Mouse (Mus musculus): Measurements from ENCODE around the gene Mid1. TPM values are rescaled to one million over a fixed set of nuclear protein-coding genes. Genes with fewer than 3 reads are reported as not detected.
A peak's percentile ranks its signal among the peaks of the same experiment; 100 is the strongest.
"Not testable (repeated sequence)": the region's sequence is repeated elsewhere in the genome, so short reads cannot be mapped to it uniquely, and the experiment has no call there.

The Mid1 gene
- polyA plus RNA-seq, 1 experiment from 2014 or later, result 6.7 TPM

- not testable (repeated sequence) for H3K4me3 ChIP-seq; H3K36me3 ChIP-seq; H3K27me3 ChIP-seq; H3K4me2 ChIP-seq; H3K9ac ChIP-seq; H3K4me1 ChIP-seq; ATAC-seq (ENCODE audit: borderline replicate concordance, extremely low read depth, low FRiP score, low TSS enrichment); H3K27ac ChIP-seq
- peaks cover 15% of the 10 kb centered on the region for H3K9me3 ChIP-seq
These were observed 323.1 kb downstream of the Mid1 start for GRCm38 (mm10) chrX:170008179-170008467.

DNA sequence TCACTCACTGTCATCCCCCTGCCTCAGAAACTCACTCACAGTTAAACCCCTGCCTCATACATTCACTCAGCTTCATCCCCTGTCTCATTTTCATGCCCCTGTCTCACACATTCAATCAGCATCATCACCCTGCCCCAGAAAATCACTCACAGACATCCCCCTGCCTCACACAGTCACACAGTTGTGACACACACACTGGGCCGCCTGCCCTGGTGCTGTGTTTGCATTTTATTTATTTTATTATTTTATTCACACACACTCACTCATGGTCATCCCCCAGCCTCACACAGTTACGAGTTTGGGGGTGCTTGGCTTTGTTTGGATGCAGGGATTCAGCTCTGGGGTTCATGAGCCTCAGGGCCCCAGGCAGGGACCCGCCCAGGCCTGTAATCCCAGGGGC is 323.6 kb downstream of the Mid1 start:
- not testable (repeated sequence) for H3K4me2 ChIP-seq; H3K27ac ChIP-seq; ATAC-seq (ENCODE audit: borderline replicate concordance, extremely low read depth, low FRiP score, low TSS enrichment); H3K4me3 ChIP-seq; H3K4me1 ChIP-seq; H3K27me3 ChIP-seq; H3K36me3 ChIP-seq; H3K9ac ChIP-seq
- peaks cover 15% of the 10 kb centered on the region for H3K9me3 ChIP-seq
- 35% methylated on average over 3 of the region's 3 CpGs for WGBS

- ATAC-seq (ENCODE audit: borderline replicate concordance, extremely low read depth, low FRiP score, low TSS enrichment), result peak; percentile 91
- Histone ChIP-seq H3K27ac (peak within 1 kb of the TSS; percentile 54), H3K4me2 (peak within 1 kb of the TSS; percentile 43), H3K4me3 (peak within 1 kb of the TSS; percentile 49), H3K9ac (peak within 1 kb of the TSS; percentile 55), H3K9me3 (peaks cover 15% of the 10 kb centered on the region)
- 71% methylated on average over 117 of the region's 118 CpGs for WGBS
- not testable (repeated sequence) for H3K4me1 ChIP-seq, H3K36me3 ChIP-seq, H3K27me3 ChIP-seq
These were observed 324.2 kb downstream of the Mid1 start, which contains the start of gene Gm21887 for GRCm38 (mm10) chrX:170009016-170009750. Gm21887 (plus strand) TSS chrX:170009659.

DNA sequence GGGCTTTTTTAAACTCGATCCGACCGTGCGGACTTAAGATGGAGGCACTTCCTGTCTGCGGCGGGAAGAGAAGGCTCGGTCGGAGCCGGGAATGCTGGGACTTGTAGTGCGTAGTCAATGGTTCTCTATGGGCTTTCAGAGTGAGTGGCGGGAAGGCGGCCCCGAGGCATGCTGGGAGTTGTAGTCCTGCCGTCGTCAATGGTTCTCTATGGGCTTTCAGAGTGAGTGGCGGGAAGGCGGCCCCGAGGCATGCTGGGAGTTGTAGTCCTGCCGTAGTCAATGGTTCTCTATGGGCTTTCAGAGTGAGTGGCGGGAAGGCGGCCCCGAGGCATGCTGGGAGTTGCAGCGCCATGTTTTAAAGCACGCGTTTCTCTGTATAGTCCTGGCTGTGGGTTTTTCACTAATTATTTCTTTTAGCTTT is 324.8 kb downstream of the Mid1 start:
- Histone ChIP-seq H3K4me3 (peak overlapping the region; percentile 49), H3K9me3 (peaks cover 15% of the 10 kb centered on the region), H3K27ac (peak overlapping the region; percentile 54), H3K9ac (peak overlapping the region; percentile 55)
- H3K4me2 ChIP-seq, H3K27me3 ChIP-seq, H3K4me1 ChIP-seq, H3K36me3 ChIP-seq: not testable (repeated sequence)
- peak; percentile 96 for ATAC-seq (ENCODE audit: borderline replicate concordance, extremely low read depth, low FRiP score, low TSS enrichment)
- WGBS, result 61% methylated on average over 25 of the region's 25 CpGs

DNA sequence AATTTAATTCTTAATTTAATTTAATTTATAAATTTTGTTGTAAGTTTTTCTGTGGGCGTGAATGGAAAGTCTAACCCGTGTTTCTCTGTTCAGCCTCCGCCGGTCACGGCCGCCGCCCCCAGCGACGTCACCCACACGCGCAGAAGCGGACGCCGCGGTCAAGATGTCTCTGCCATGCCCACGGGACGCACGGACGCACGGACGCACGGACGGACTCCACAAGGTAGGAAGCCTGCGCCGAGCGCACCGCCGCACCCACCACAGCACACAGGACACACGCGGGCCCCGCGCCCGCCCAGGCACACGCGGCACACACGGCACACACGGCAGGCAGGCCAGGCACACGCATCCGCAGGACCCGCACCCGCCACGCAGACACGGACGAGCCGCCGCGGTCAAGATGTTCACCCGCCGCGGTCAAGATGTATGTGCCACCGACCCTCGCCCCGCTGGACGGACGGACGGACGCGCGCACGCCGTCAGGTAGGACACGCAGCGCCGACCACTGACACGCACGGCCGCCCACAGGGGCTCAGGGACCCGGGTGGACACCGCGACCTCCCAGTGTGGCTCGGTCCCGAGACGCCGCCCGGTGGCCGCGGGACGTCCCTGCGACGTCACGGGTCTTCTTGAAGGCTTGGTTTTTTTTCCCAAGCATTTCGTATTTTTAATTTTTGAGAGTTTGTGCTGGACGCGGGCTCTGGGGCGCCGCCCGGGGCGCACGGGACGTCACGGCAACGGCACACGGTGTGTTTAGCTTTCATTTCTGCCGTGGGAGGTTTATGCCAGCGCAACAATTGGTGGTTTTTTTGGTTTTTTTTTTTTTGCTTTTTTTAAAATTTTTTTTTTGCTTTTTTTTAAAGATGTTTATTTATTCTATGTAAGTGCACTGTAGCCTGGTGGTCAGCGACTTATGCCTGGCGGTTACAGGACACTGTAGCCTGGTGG is 325.9 kb downstream of the Mid1 start:
- ATAC-seq (ENCODE audit: borderline replicate concordance, extremely low read depth, low FRiP score, low TSS enrichment), result peak; percentile 19; the same call in 1 of the 2 replicates
- H3K4me2 ChIP-seq, result peak overlapping the region; percentile 43
- not testable (repeated sequence) for H3K27me3 ChIP-seq, H3K27ac ChIP-seq, H3K36me3 ChIP-seq, H3K9ac ChIP-seq, H3K4me1 ChIP-seq
- peaks cover 15% of the 10 kb centered on the region for H3K9me3 ChIP-seq
- WGBS, result 81% methylated on average over 97 of the region's 97 CpGs
- H3K4me3 ChIP-seq, result peak overlapping the region; percentile 8

DNA sequence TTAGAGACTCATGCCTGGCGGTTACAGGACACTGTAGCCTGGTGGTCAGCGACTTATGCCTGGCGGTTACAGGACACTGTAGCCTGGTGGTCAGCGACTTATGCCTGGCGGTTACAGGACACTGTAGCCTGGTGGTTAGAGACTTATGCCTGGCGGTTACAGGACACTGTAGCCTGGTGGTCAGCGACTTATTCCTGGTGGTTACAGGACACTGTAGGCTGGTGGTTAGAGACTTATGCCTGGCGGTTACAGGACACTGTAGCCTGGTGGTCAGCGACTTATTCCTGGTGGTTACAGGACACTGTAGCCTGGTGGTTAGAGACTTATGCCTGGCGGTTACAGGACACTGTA is 326.5 kb downstream of the Mid1 start:
- H3K9me3 ChIP-seq, result peaks cover 15% of the 10 kb centered on the region
- 93% methylated on average over 4 of the region's 10 CpGs for WGBS

GRCm38 (mm10) chrX:170013421-170013820 is 328.4 kb downstream of the Mid1 start:
- ATAC-seq (ENCODE audit: borderline replicate concordance, extremely low read depth, low FRiP score, low TSS enrichment); H3K27me3 ChIP-seq; H3K4me2 ChIP-seq; H3K9ac ChIP-seq; H3K4me3 ChIP-seq; H3K4me1 ChIP-seq; H3K27ac ChIP-seq: not testable (repeated sequence)
- no CpG with 5 or more reads among the region's 13 CpGs for WGBS
- H3K36me3 ChIP-seq, result peaks cover 18% of the 10 kb centered on the region
- peaks cover 15% of the 10 kb centered on the region for H3K9me3 ChIP-seq

More for the DNA sequence above, 326.5 kb downstream of the Mid1 start:
- H3K9ac ChIP-seq; H3K4me3 ChIP-seq; H3K27ac ChIP-seq; H3K27me3 ChIP-seq; H3K36me3 ChIP-seq; ATAC-seq (ENCODE audit: borderline replicate concordance, extremely low read depth, low FRiP score, low TSS enrichment); H3K4me2 ChIP-seq; H3K4me1 ChIP-seq: not testable (repeated sequence)

GRCm38 (mm10) chrX:170014038-170014437 is 329.0 kb downstream of the Mid1 start:
- not testable (repeated sequence) for H3K4me3 ChIP-seq; H3K4me2 ChIP-seq; H3K27ac ChIP-seq; ATAC-seq (ENCODE audit: borderline replicate concordance, extremely low read depth, low FRiP score, low TSS enrichment); H3K4me1 ChIP-seq; H3K9ac ChIP-seq; H3K27me3 ChIP-seq
- H3K9me3 ChIP-seq, result peaks cover 16% of the 10 kb centered on the region
- H3K36me3 ChIP-seq, result peaks cover 24% of the 10 kb centered on the region
- 72% methylated on average over 5 of the region's 13 CpGs for WGBS

GRCm38 (mm10) chrX:170015883-170016282 is 330.9 kb downstream of the Mid1 start:
- WGBS, result 89% methylated on average over 10 of the region's 12 CpGs
- Histone ChIP-seq H3K9me3 (peaks cover 11% of the 10 kb centered on the region), H3K36me3 (peaks cover 30% of the 10 kb centered on the region)
- H3K27ac ChIP-seq; H3K27me3 ChIP-seq; H3K9ac ChIP-seq; H3K4me3 ChIP-seq; H3K4me2 ChIP-seq; ATAC-seq (ENCODE audit: borderline replicate concordance, extremely low read depth, low FRiP score, low TSS enrichment); H3K4me1 ChIP-seq: not testable (repeated sequence)

DNA sequence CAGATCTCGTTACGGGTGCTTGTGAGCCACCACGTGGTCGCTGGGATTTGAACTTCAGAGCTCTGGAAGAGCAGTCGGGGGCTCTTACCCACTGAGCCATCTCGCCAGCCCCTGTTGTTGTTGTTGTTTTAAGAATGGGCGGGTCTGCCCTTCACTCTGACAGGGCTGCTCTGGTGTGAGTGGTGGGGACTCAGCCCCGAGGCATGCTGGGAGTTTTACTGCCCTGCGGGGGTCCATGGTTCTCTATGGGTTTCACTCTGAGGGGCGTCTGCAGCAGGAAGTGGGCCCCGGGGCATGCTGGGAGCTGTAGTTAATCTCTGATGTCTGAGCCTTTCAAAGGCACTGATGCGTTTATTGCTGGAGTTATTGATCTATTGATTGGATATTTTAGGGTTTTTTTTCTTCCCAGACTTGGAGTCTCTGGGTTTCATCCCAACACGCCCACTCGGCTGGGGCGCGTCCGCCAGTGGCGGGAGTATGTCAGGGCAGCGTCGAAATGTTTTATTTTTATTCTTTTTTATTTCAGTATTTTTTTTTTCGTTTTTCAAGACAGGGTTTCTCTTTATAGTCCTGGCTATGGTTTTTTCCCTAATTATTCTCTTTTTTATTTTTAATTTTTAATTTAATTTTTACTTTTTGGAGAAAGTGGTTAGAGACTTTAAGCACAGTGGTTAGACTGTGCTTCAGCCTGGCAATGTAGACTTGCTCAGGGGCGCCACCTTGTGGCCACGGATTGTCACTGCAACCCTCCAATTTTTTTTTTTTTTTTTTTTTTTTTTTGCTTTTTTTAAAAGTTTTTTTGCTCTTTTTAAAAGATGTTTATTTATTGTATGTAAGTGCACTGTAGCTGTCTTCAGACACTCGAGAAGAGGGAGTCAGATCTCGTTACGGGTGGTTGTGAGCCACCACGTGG is 332.6 kb downstream of the Mid1 start:
- 59% methylated on average over 27 of the region's 27 CpGs for WGBS
- peak; percentile 83 for ATAC-seq (ENCODE audit: borderline replicate concordance, extremely low read depth, low FRiP score, low TSS enrichment)
- H3K4me2 ChIP-seq, H3K9ac ChIP-seq, H3K4me1 ChIP-seq, H3K27ac ChIP-seq, H3K4me3 ChIP-seq, H3K27me3 ChIP-seq, H3K9me3 ChIP-seq: not testable (repeated sequence)
- H3K36me3 ChIP-seq, result peaks cover 34% of the 10 kb centered on the region

- peaks cover 34% of the 10 kb centered on the region for H3K36me3 ChIP-seq
These were observed 333.7 kb downstream of the Mid1 start for GRCm38 (mm10) chrX:170018571-170019218.

More at GRCm38 (mm10) chrX:170018571-170019218, 333.7 kb downstream of the Mid1 start:
- H3K9me3 ChIP-seq, H3K9ac ChIP-seq, H3K27ac ChIP-seq, H3K4me1 ChIP-seq, H3K4me3 ChIP-seq, H3K27me3 ChIP-seq, H3K4me2 ChIP-seq: not testable (repeated sequence)
- ATAC-seq (ENCODE audit: borderline replicate concordance, extremely low read depth, low FRiP score, low TSS enrichment), result peak; percentile 91
- 86% methylated on average over 66 of the region's 66 CpGs for WGBS

Measured in lung, embryonic 15.5 days (tissue).